Mouse (Mus musculus): ENCODE data around the gene Tle6. TPM values are rescaled to one million over a fixed set of nuclear protein-coding genes. Genes with fewer than 3 reads are reported as not detected.
"Not testable (repeated sequence)": the region's sequence is repeated elsewhere in the genome, so short reads cannot be mapped to it uniquely, and the experiment has no call there.

The Tle6 gene
- 25.6 and 27.3 TPM in 2 replicates for polyA plus RNA-seq (2014; fragmentation: Nextera tagmentation; extraction: Ambion mirVana)

GRCm38 (mm10) chr10:81600738-81601203 is at the start of gene Tle6:
Gene Tle6 (minus strand): TSS chr10:81601073.
- no peaks in the 10 kb centered on the region for H3K36me3 ChIP-seq (ENCODE audit: control insufficient read depth, insufficient read depth, low read length)
- H3K9ac ChIP-seq (ENCODE audit: low read depth, low read length): peak within 1 kb of the TSS; percentile 44; the same call in 1 of the 2 replicates
- peaks cover 41% of the 10 kb centered on the region for H3K4me1 ChIP-seq (ENCODE audit: control insufficient read depth, insufficient read depth, low read length)
- H3K4me3 ChIP-seq (ENCODE audit: low read depth, low read length): peak within 1 kb of the TSS; percentile 25
- peak; percentile 86 for ATAC-seq (replicated peaks; ENCODE audit: insufficient number of reproducible peaks, low FRiP score, low TSS enrichment)
- H3K4me2 ChIP-seq: peak within 1 kb of the TSS; percentile 63
- no peak within 1 kb of the TSS for H3K27ac ChIP-seq (ENCODE audit: low read depth, low read length)
- H3K9me3 ChIP-seq (replicated peaks; ENCODE audit: control insufficient read depth, low read length): no peaks in the 10 kb centered on the region
- WGBS (ENCODE audit: insufficient replicate concordance): under 1% methylated on average over 27 of the region's 28 CpGs
- no peaks in the 10 kb centered on the region for H3K27me3 ChIP-seq (ENCODE audit: control insufficient read depth, insufficient read depth, low read length)

- not testable (repeated sequence) for H3K9me3 ChIP-seq (replicated peaks; ENCODE audit: control insufficient read depth, low read length); H3K27me3 ChIP-seq (ENCODE audit: control insufficient read depth, insufficient read depth, low read length); H3K4me1 ChIP-seq (ENCODE audit: control insufficient read depth, insufficient read depth, low read length); H3K36me3 ChIP-seq (ENCODE audit: control insufficient read depth, insufficient read depth, low read length)
- peak; percentile 94 for ATAC-seq (replicated peaks; ENCODE audit: insufficient number of reproducible peaks, low FRiP score, low TSS enrichment)
- Histone ChIP-seq H3K27ac (ENCODE audit: low read depth, low read length) (peak within 1 kb of the TSS; percentile 50; the same call in 1 of the 2 replicates), H3K4me2 (peak within 1 kb of the TSS; percentile 64), H3K4me3 (ENCODE audit: low read depth, low read length) (peak within 1 kb of the TSS; percentile 52), H3K9ac (ENCODE audit: low read depth, low read length) (peak within 1 kb of the TSS; percentile 74)
- WGBS (ENCODE audit: insufficient replicate concordance): 2% methylated on average over 34 of the region's 52 CpGs
Observed at GRCm38 (mm10) chr10:81648803-81649775, 48.2 kb upstream of the Tle6 start, which contains the start of gene Gm10778. Gene Gm10778 (plus strand): TSS chr10:81649059.

- Histone ChIP-seq H3K4me2 (no peak overlapping the region), H3K9me3 (replicated peaks; ENCODE audit: control insufficient read depth, low read length) (no peaks in the 10 kb centered on the region), H3K27me3 (ENCODE audit: control insufficient read depth, insufficient read depth, low read length) (no peaks in the 10 kb centered on the region), H3K27ac (ENCODE audit: low read depth, low read length) (no peak overlapping the region), H3K9ac (ENCODE audit: low read depth, low read length) (no peak overlapping the region), H3K36me3 (ENCODE audit: control insufficient read depth, insufficient read depth, low read length) (no peaks in the 10 kb centered on the region; the same call in 1 of the 2 replicates), H3K4me1 (ENCODE audit: control insufficient read depth, insufficient read depth, low read length) (peaks cover 11% of the 10 kb centered on the region), H3K4me3 (ENCODE audit: low read depth, low read length) (no peak overlapping the region)
- 76% methylated on average over 7 of the region's 7 CpGs for WGBS (ENCODE audit: insufficient replicate concordance)
- ATAC-seq (replicated peaks; ENCODE audit: insufficient number of reproducible peaks, low FRiP score, low TSS enrichment): no peak
Observed at GRCm38 (mm10) chr10:81646015-81646555, 45.2 kb upstream of the Tle6 start.

- Histone ChIP-seq H3K27me3 (ENCODE audit: control insufficient read depth, insufficient read depth, low read length) (no peaks in the 10 kb centered on the region), H3K27ac (ENCODE audit: low read depth, low read length) (no peak overlapping the region), H3K36me3 (ENCODE audit: control insufficient read depth, insufficient read depth, low read length) (no peaks in the 10 kb centered on the region; the same call in 1 of the 2 replicates), H3K4me1 (ENCODE audit: control insufficient read depth, insufficient read depth, low read length) (peaks cover 11% of the 10 kb centered on the region), H3K4me3 (ENCODE audit: low read depth, low read length) (no peak overlapping the region), H3K4me2 (no peak overlapping the region), H3K9me3 (replicated peaks; ENCODE audit: control insufficient read depth, low read length) (no peaks in the 10 kb centered on the region), H3K9ac (ENCODE audit: low read depth, low read length) (no peak overlapping the region)
- 83% methylated on average over 4 of the region's 4 CpGs for whole genome bisulfite sequencing (ENCODE audit: insufficient replicate concordance)
- ATAC-seq (replicated peaks; ENCODE audit: insufficient number of reproducible peaks, low FRiP score, low TSS enrichment): no peak
Observed at GRCm38 (mm10) chr10:81645391-81645790, 44.5 kb upstream of the Tle6 start.

- Histone ChIP-seq H3K27ac (ENCODE audit: low read depth, low read length) (no peak overlapping the region), H3K4me1 (ENCODE audit: control insufficient read depth, insufficient read depth, low read length) (peaks cover 11% of the 10 kb centered on the region), H3K4me3 (ENCODE audit: low read depth, low read length) (no peak overlapping the region), H3K4me2 (no peak overlapping the region), H3K36me3 (ENCODE audit: control insufficient read depth, insufficient read depth, low read length) (no peaks in the 10 kb centered on the region; the same call in 1 of the 2 replicates), H3K9ac (ENCODE audit: low read depth, low read length) (no peak overlapping the region), H3K27me3 (ENCODE audit: control insufficient read depth, insufficient read depth, low read length) (no peaks in the 10 kb centered on the region), H3K9me3 (replicated peaks; ENCODE audit: control insufficient read depth, low read length) (no peaks in the 10 kb centered on the region)
- ATAC-seq (replicated peaks; ENCODE audit: insufficient number of reproducible peaks, low FRiP score, low TSS enrichment): no peak
- WGBS (ENCODE audit: insufficient replicate concordance): 92% methylated on average over 18 of the region's 18 CpGs
Observed at GRCm38 (mm10) chr10:81644716-81645115, 43.8 kb upstream of the Tle6 start.

- 56% methylated on average over 2 of the region's 2 CpGs for WGBS (ENCODE audit: insufficient replicate concordance)
- no peaks in the 10 kb centered on the region for H3K27me3 ChIP-seq (ENCODE audit: control insufficient read depth, insufficient read depth, low read length)
- peak overlapping the region; percentile 97 for H3K9ac ChIP-seq (ENCODE audit: low read depth, low read length)
- H3K27ac ChIP-seq (ENCODE audit: low read depth, low read length): peak overlapping the region; percentile 98; the same call in 1 of the 2 replicates
- peak overlapping the region; percentile 95 for H3K4me2 ChIP-seq
- no peak for ATAC-seq (replicated peaks; ENCODE audit: insufficient number of reproducible peaks, low FRiP score, low TSS enrichment)
- peaks cover 11% of the 10 kb centered on the region for H3K4me1 ChIP-seq (ENCODE audit: control insufficient read depth, insufficient read depth, low read length)
- no peaks in the 10 kb centered on the region for H3K9me3 ChIP-seq (replicated peaks; ENCODE audit: control insufficient read depth, low read length)
- H3K36me3 ChIP-seq (ENCODE audit: control insufficient read depth, insufficient read depth, low read length): no peaks in the 10 kb centered on the region; the same call in 1 of the 2 replicates
- peak overlapping the region; percentile 77 for H3K4me3 ChIP-seq (ENCODE audit: low read depth, low read length)
Observed at GRCm38 (mm10) chr10:81644162-81644561, 43.3 kb upstream of the Tle6 start.

- H3K27me3 ChIP-seq (ENCODE audit: control insufficient read depth, insufficient read depth, low read length): no peaks in the 10 kb centered on the region
- peaks cover 11% of the 10 kb centered on the region for H3K4me1 ChIP-seq (ENCODE audit: control insufficient read depth, insufficient read depth, low read length)
- no peaks in the 10 kb centered on the region for H3K9me3 ChIP-seq (replicated peaks; ENCODE audit: control insufficient read depth, low read length)
- under 1% methylated on average over 73 of the region's 75 CpGs for WGBS (ENCODE audit: insufficient replicate concordance)
- peak overlapping the region; percentile 97 for H3K9ac ChIP-seq (ENCODE audit: low read depth, low read length)
- no peaks in the 10 kb centered on the region; the same call in 1 of the 2 replicates for H3K36me3 ChIP-seq (ENCODE audit: control insufficient read depth, insufficient read depth, low read length)
- peak overlapping the region; percentile 98 for H3K27ac ChIP-seq (ENCODE audit: low read depth, low read length)
- ATAC-seq (replicated peaks; ENCODE audit: insufficient number of reproducible peaks, low FRiP score, low TSS enrichment): peak; percentile 81
- H3K4me2 ChIP-seq: peak overlapping the region; percentile 95
- peak overlapping the region; percentile 77 for H3K4me3 ChIP-seq (ENCODE audit: low read depth, low read length)
Observed at GRCm38 (mm10) chr10:81643449-81644055, 42.7 kb upstream of the Tle6 start.

Measured in heart, embryonic 11.5 days (tissue).